Mouse (Mus musculus) adrenal gland, postnatal 10 days (tissue): ENCODE measurements around the gene Srgn. TPM values are rescaled to one million over a fixed set of nuclear protein-coding genes. Genes with fewer than 3 reads are reported as not detected.
"Not testable (repeated sequence)": the region's sequence is repeated elsewhere in the genome, so short reads cannot be mapped to it uniquely, and the experiment has no call there.

Source experiments
- DNase-seq: peaks from one replicate; pipeline ENCODE4 v3.0.0; 2021; ENCODE audit warnings: mixed read lengths
- total RNA-seq, 2 experiments: library from RNA; stranded (reverse); gene quantifications; 2 replicates each; pipeline ENCODE4 v1.2.3; 2021

Srgn gene
- total RNA-seq, 2 experiments from 2014 or later = 41.3 to 44.6 TPM

DNA sequence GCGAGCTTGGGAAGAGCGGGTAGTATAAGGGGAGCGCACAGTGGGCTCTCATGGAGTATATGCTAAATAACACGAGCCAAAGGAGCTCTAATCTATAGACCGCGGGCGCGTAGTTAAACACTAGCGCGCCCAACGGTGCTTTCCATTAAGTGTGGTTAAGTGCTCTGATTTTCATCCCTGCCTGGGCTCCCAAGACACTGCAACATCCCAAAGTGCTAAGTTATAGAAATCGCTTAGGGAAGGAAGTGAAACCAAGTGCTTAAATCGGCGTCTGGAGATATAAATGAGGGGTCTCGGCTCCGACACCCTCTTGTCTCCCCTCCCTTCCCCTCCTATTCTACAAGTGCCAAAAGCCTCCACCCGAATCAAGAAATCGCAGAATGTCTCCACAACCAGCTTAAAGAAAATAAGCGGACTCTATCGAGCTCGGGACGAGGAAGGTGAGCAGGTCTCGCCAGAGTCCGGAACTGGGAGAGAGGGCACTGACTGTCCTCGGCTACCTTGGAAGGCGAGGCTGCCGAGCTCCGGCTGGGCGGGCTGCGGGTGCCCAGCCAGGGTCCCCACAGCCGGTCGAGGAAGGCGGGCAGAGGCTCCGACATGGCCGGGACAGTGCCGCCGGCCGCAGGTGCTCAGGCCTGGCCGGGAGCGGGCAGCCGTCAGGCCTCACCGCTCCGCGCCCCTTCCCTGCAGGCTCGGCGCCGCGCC lies 41.2 kb downstream of the Srgn start:
- DNase-seq = peak; percentile 71

DNA sequence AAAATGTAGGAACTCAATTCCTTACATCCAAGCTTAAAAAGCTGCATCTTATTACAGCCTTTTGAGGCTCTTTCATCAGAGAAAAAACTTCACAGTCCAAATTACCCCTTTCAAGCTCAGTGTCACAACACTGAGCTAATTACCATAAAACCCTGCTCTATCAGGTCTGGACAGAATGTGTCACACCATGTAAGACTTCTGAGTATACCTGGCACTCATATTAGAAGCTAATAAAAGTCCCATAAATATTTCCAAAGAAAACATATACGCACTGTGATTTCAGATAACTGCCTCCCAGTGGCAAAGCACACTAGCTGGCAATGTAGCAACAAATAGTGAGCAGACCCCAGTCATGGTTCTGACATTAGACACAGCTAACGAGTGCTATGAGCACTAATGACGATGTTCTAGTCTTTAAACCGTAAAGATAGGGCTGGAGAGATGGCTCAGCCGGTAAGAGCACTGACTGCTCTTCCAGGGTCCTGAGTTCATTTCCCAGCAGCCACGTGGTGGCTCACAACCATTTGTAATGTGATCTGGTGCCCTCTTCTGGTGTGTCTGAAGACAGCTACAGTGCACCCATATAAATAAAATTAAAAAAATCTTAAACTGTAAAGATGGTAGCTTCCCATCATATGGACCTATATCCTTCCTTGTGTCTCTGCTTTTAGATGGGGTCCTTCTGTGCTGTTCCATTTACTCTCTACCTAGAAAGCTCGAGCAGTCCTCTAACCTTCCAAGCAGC lies 46.0 kb downstream of the Srgn start:
- no peak for DNase-seq

DNA sequence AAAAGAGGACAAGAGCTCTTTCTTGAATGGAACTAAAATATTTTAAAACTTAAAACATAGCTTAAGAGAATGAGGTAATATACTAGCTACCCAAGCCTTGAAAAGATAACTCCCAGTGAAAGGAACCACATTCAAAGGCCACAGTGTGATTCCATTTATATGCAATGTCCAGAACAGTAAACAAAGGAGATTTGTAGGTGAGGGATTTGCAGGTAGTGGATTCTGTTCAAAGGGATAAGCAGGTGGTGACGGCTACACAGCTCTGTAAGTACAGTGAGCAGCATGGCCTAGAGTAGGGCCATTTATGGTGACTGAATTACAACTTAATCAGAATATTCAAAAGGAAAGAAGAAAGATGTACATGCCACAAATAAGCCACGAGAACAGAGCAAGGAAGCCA lies 50.3 kb downstream of the Srgn start:
- DNase-seq = no peak

DNA sequence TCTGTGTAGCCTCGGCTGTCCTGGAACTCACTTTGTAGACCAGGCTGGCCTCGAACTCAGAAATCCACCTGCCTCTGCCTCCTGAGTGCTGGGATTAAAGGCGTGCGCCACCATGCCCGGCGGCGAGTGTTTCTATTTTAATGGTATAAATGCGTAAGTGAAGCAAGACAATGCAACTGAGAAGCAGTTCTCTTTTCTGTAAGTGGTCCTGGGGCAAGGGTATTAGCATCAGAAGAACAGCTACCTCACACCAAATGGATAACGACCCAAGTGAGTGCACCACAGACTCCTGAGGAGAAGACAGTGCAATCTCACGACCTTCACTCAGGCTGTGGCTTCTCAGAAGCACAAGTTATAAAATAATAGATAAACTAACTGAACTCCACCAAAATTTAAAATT lies 52.3 kb downstream of the Srgn start:
- no peak for DNase-seq

- DNase-seq = no peak
Measured at GRCm38 (mm10) chr10:62471105-62471504, 56.1 kb downstream of the Srgn start.

- DNase-seq = no peak
Measured at GRCm38 (mm10) chr10:62469736-62470135, 57.5 kb downstream of the Srgn start.

- DNase-seq = no peak
Measured at GRCm38 (mm10) chr10:62461321-62461720, 65.9 kb downstream of the Srgn start.

GRCm38 (mm10) chr10:62452001-62452400 lies 75.2 kb downstream of the Srgn start:
- not testable (repeated sequence) for DNase-seq

DNA sequence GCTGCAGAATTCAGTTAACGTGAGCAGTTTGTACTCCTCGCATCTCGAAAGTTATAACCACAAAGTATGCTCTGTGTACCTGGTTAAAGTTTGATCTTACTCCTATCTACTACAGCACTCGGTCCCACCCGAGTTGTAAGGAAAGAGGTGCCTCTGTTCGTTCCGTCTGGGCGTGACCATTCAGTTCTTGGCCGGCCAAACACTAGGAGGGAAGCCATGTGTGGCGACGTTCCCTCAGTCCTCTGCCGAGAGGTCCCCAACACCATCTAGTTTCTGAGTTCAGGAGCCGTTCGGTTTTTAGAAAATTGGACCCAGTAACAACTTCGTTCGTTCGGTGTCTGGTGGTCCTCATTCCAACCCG lies 77.0 kb downstream of the Srgn start:
- no peak for DNase-seq

- peak; percentile 96 for DNase-seq
Measured at GRCm38 (mm10) chr10:62449364-62450279, 77.6 kb downstream of the Srgn start, which contains the start of the genes 4930507D05Rik and Supv3l1. TSS of gene 4930507D05Rik (plus strand) at chr10:62449489. TSS of gene Supv3l1 (minus strand) at chr10:62449738.

Other genes with a start within 250 kb of the Srgn start
- 10 to 100 TPM; 27.3 to 38.4 TPM for gene Hk1, start 147.5 kb downstream of the Srgn start, total RNA-seq
- gene Hkdc1, start 105.0 kb downstream of the Srgn start, total RNA-seq = under 1 TPM in 1 of 2 experiments, not detected in 1; 0.30 TPM
- under 1 TPM; 0.42 TPM for gene 4930507D05Rik, start 78.0 kb downstream of the Srgn start, total RNA-seq
- 10 to 100 TPM; 34.5 to 41.8 TPM for gene Supv3l1, start 77.7 kb downstream of the Srgn start, total RNA-seq
- gene Vps26a, start 40.6 kb downstream of the Srgn start, total RNA-seq = 10 to 100 TPM; 42.9 to 48.3 TPM
- gene Kif1bp, start 51.0 kb upstream of the Srgn start, total RNA-seq = 10 to 100 TPM; 35.0 to 36.9 TPM
- 10 to 100 TPM; 52.2 to 54.8 TPM for gene Ddx21, start 74.8 kb upstream of the Srgn start, total RNA-seq
- 100 to 1,000 TPM; 115 to 120 TPM for gene Ddx50, start 123.8 kb upstream of the Srgn start, total RNA-seq
- 1 to 10 TPM; 1.1 to 1.8 TPM for gene Stox1, start 198.7 kb upstream of the Srgn start, total RNA-seq